Mouse (Mus musculus) ES-E14 (cell line): ENCODE results near the gene E130208F15Rik. TPM values are rescaled to one million over a fixed set of nuclear protein-coding genes. Genes with fewer than 3 reads are reported as not detected.

Experiments used
- DNase-seq: peaks from one replicate; pipeline ENCODE4 v3.0.0-alpha.2; 2013; ENCODE audit warnings: low read depth, low spot score
- H3K27ac ChIP-seq: 2 replicates; pipeline ENCODE4 v1.5.1; 2012; ENCODE audit warnings: low read depth, mild to moderate bottlenecking, low read length, moderate library complexity, mixed read lengths; ENCODE audit not compliant: poor library complexity, insufficient read depth, severe bottlenecking
- H3K36me3 ChIP-seq: 2 replicates; pipeline ENCODE4 v1.6.1; 2012; ENCODE audit warnings: mild to moderate bottlenecking, low read length, moderate library complexity, mixed read lengths; ENCODE audit not compliant: control insufficient read depth, poor library complexity, insufficient read depth, severe bottlenecking
- H3K4me1 ChIP-seq, 2 experiments: fragments of 150-350 bp in 1 of 2; sonication (generic) in 1 of 2; 2 replicates each; pipeline ENCODE4 v1.6.1; 2012; ENCODE audit warnings: low read length in 2 of 2, mild to moderate bottlenecking in 1 of 2, mixed read lengths in 1 of 2; ENCODE audit not compliant: control insufficient read depth in 2 of 2, insufficient read depth in 2 of 2, poor library complexity in 1 of 2
- H3K4me3 ChIP-seq, 2 experiments: fragments of 150-350 bp in 1 of 2; sonication (generic) in 1 of 2; 2 replicates each; pipeline ENCODE4 v1.5.1; 2012; ENCODE audit warnings: low read length in 2 of 2, low read depth in 1 of 2, mild to moderate bottlenecking in 1 of 2, mixed read lengths in 1 of 2; ENCODE audit not compliant: insufficient read depth in 1 of 2, poor library complexity in 1 of 2, severe bottlenecking in 1 of 2
- H3K9ac ChIP-seq: 2 replicates; pipeline ENCODE4 v1.6.1; 2012; ENCODE audit warnings: low read depth, mild to moderate bottlenecking, low read length, mixed read lengths; ENCODE audit not compliant: poor library complexity, insufficient read depth, severe bottlenecking
- H3K9me3 ChIP-seq: fragments of 150-350 bp; sonication (generic); 2 replicates; pipeline ENCODE4 v1.6.1; 2012; ENCODE audit warnings: low read depth, mild to moderate bottlenecking, low read length; ENCODE audit not compliant: control insufficient read depth, insufficient read depth
- CHD2 ChIP-seq: IDR thresholded peaks from 2 replicates; pipeline ENCODE4 v1.6.1; 2014; ENCODE audit warnings: mild to moderate bottlenecking, low read depth, low read length, inconsistent platforms
- HCFC1 ChIP-seq: IDR thresholded peaks from 2 replicates; pipeline ENCODE4 v1.6.1; 2012; ENCODE audit warnings: low read length, inconsistent platforms, borderline replicate concordance; ENCODE audit not compliant: insufficient read depth
- MAFK ChIP-seq: IDR thresholded peaks from 2 replicates; pipeline ENCODE4 v1.6.1; 2014; ENCODE audit warnings: mild to moderate bottlenecking, low read depth, low read length, inconsistent platforms; ENCODE audit not compliant: insufficient read depth
- ZC3H11A ChIP-seq: IDR thresholded peaks from 2 replicates; pipeline ENCODE4 v1.6.1; 2012; ENCODE audit warnings: low read depth, mild to moderate bottlenecking, inconsistent platforms, low read length, borderline replicate concordance
- ZNF384 ChIP-seq: IDR thresholded peaks from 2 replicates; pipeline ENCODE4 v1.6.1; 2012; ENCODE audit warnings: low read depth, low read length, inconsistent platforms
- in situ Hi-C, 2 experiments: fragments of 600-800 bp; cut with MboI; formaldehyde crosslinking; loops; one replicate each; pipeline ENCODE4 v1.15.1; 2025; ENCODE audit warnings: low sequenced_read_pairs in 2 of 2, inconsistent platforms in 1 of 2; ENCODE audit not compliant: unreplicated experiment in 2 of 2
- total RNA-seq: library from RNA; depleted of rRNA; stranded (reverse); fragments of 300-350 nt; gene quantifications from 2 replicates; pipeline ENCODE4 v1.2.3, GENCODE M21; 2012

Gene E130208F15Rik
- total RNA-seq, 1 experiment: 1.9 TPM

GRCm38 (mm10) chr7:30322865-30323264 lies 1.3 kb downstream of the E130208F15Rik start:
- H3K4me1 ChIP-seq: peaks cover 3 to 4% of the 10 kb centered on the region in 2 experiments; a peak in 2 of 4 replicates
- peaks cover 3% of the 10 kb centered on the region; the same call in 1 of the 2 replicates for H3K36me3 ChIP-seq
- peak overlapping the region; percentile 76; the same call in 1 of the 2 replicates for H3K9ac ChIP-seq
- no peak for DNase-seq
- no peak for TF ChIP-seq HCFC1
- peak overlapping the region; percentile 62 to 98 for H3K4me3 ChIP-seq
- peak overlapping the region; percentile 56; the same call in 1 of the 2 replicates for H3K27ac ChIP-seq
- no peaks in the 10 kb centered on the region for H3K9me3 ChIP-seq
- in situ Hi-C loops: no loop called here

GRCm38 (mm10) chr7:30323795-30324194 lies 2.3 kb downstream of the E130208F15Rik start, which contains the start of gene Sdhaf1:
TSS of gene Sdhaf1 (minus strand) at chr7:30323895.
- DNase-seq: no peak
- H3K9me3 ChIP-seq: no peaks in the 10 kb centered on the region
- peak within 1 kb of the TSS; percentile 76; the same call in 1 of the 2 replicates for H3K9ac ChIP-seq
- in situ Hi-C loops: no loop called here
- peak within 1 kb of the TSS; percentile 56; the same call in 1 of the 2 replicates for H3K27ac ChIP-seq
- H3K36me3 ChIP-seq: peaks cover 3% of the 10 kb centered on the region; the same call in 1 of the 2 replicates
- TF ChIP-seq MAFK (no peak), ZNF384 (no peak), ZC3H11A (no peak), HCFC1 (no peak), CHD2 (no peak)
- peak within 1 kb of the TSS; percentile 62 to 98 for H3K4me3 ChIP-seq
- peaks cover 4 to 7% of the 10 kb centered on the region in 2 experiments; a peak in 2 of 4 replicates for H3K4me1 ChIP-seq

- no peak overlapping the region for H3K4me3 ChIP-seq
- H3K36me3 ChIP-seq: peaks cover 3% of the 10 kb centered on the region; the same call in 1 of the 2 replicates
- TF ChIP-seq HCFC1 (no peak), MAFK (no peak), ZC3H11A (no peak)
- H3K9me3 ChIP-seq: no peaks in the 10 kb centered on the region
- H3K27ac ChIP-seq: no peak overlapping the region
- DNase-seq: no peak
- in situ Hi-C loops: no loop called here
- peaks cover 4 to 8% of the 10 kb centered on the region in 2 experiments; a peak in 2 of 4 replicates for H3K4me1 ChIP-seq
- H3K9ac ChIP-seq: no peak overlapping the region
Observed at GRCm38 (mm10) chr7:30324300-30324944, 2.9 kb downstream of the E130208F15Rik start.

- in situ Hi-C loops: no loop called here
- Histone ChIP-seq H3K27ac (no peak overlapping the region), H3K4me3 (no peak overlapping the region), H3K9ac (no peak overlapping the region), H3K4me1 (peaks cover 4 to 8% of the 10 kb centered on the region in 2 experiments; a peak in 2 of 4 replicates), H3K9me3 (no peaks in the 10 kb centered on the region), H3K36me3 (peaks cover 3% of the 10 kb centered on the region; the same call in 1 of the 2 replicates)
- DNase-seq: peak; percentile 87
- TF ChIP-seq ZC3H11A (peak; percentile 60), MAFK (no peak)
Observed at GRCm38 (mm10) chr7:30325364-30325763, 3.8 kb downstream of the E130208F15Rik start.

GRCm38 (mm10) chr7:30326427-30326826 lies 4.9 kb downstream of the E130208F15Rik start:
- no peak for DNase-seq
- Histone ChIP-seq H3K27ac (no peak overlapping the region), H3K4me3 (no peak overlapping the region), H3K36me3 (no peaks in the 10 kb centered on the region), H3K9ac (no peak overlapping the region), H3K4me1 (peaks cover 4 to 5% of the 10 kb centered on the region in 2 experiments; a peak in 2 of 4 replicates), H3K9me3 (no peaks in the 10 kb centered on the region)
- in situ Hi-C loops: no loop called here
- TF ChIP-seq CHD2: no peak
- TF ChIP-seq ZNF384: no peak
